9 mouse cellular contexts compared by ENCODE assay signal in the genomic region with DNA sequence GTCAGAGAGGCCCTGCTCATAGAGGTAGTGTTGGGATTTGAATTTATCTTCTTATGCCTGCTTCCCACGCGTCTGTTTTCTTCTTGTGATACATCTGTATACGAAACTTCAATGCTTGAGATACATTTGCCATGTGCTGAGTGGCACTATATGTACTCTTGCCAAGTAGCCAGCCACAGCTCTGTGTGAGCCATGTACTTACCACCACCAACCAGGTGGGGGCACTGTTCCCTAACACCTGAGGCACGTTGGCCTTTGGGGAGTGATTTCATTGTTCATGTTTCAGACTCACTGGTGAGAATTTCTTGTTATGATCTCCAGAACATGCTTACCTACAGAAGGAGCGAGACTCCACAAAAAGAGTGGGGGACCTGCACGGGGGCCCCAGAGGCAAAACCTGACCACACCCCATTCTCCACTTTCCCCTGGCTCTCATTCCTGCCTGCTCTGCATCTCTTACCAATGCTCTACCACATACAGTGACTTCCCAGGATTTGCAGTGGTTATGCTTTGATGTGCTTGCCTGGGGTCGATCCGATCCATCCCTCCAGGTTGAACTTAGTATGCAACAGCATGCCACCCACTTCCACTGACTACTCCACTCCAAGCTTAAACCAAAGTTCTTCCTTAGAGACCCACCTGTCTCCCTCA. TPM values are rescaled to one million over a fixed set of nuclear protein-coding genes. Genes with fewer than 3 reads are reported as not detected.
A peak's percentile ranks its signal among the peaks of the same experiment; 100 is the strongest.
DNase-seq lines count a peak whose midpoint lies in the region; ATAC-seq and TF ChIP-seq lines count a peak whose summit lies in the region.
"Had no signal": no experiment of that assay in that cellular context is flagged by ENCODE, and none has a peak within 500 bp of the region (broad histone marks: within the 10 kb centered on the region; RNA-seq: fewer than 3 reads in every experiment).

No protein-coding gene starts in this region.

- H3K4me3 ChIP-seq in hindbrain, postnatal 0 days (ENCODE audit: low read length): no peak overlapping the region
- no peak overlapping the region for H3K4me3 ChIP-seq in midbrain, embryonic 11.5 days (ENCODE audit: low read depth, low read length)
- H3K4me3 ChIP-seq: myocyte had no signal

- no peaks in the 10 kb centered on the region for H3K36me3 ChIP-seq in hindbrain, postnatal 0 days (ENCODE audit: insufficient read depth, low read length)
- H3K36me3 ChIP-seq in midbrain, embryonic 11.5 days (ENCODE audit: control insufficient read depth, insufficient read depth, low read length): no peaks in the 10 kb centered on the region

- no peaks in the 10 kb centered on the region for H3K27me3 ChIP-seq in hindbrain, postnatal 0 days (ENCODE audit: insufficient read depth, low read length)
- H3K27me3 ChIP-seq in midbrain, embryonic 11.5 days (ENCODE audit: control insufficient read depth, insufficient read depth, low read length): no peaks in the 10 kb centered on the region

- WGBS in hindbrain, postnatal 0 days: 20% methylated on average over 8 of the region's 8 CpGs
- 21% methylated on average over 8 of the region's 8 CpGs for WGBS in midbrain, embryonic 11.5 days

- peak; percentile 98 for TF ChIP-seq CTCF in hindbrain, postnatal 0 days (IDR thresholded peaks at IDR 0.05; ENCODE audit: low read depth)

- 0 out of 2 replicates have a peak, but pooled peaks cover 3% of the 10 kb centered on the region for H3K4me1 ChIP-seq in hindbrain, postnatal 0 days (ENCODE audit: insufficient read depth, low read length)
- H3K4me1 ChIP-seq in midbrain, embryonic 11.5 days (ENCODE audit: control insufficient read depth, insufficient read depth, low read length): peaks cover 4% of the 10 kb centered on the region; the same call in 1 of the 2 replicates

- H3K27ac ChIP-seq in hindbrain, postnatal 0 days: no peak overlapping the region
- no peak overlapping the region for H3K27ac ChIP-seq in midbrain, embryonic 11.5 days (ENCODE audit: low read depth, low read length)

- no peaks in the 10 kb centered on the region for H3K9me3 ChIP-seq in hindbrain, postnatal 0 days (ENCODE audit: low read length)
- H3K9me3 ChIP-seq in midbrain, embryonic 11.5 days (ENCODE audit: control insufficient read depth, low read length): no peaks in the 10 kb centered on the region

- peak; percentile 79 for DNase-seq in ZHBTc4 (ENCODE audit: low read depth, low spot score)
- peak; percentile 83 for DNase-seq in cerebellum, adult 9-11 months
- DNase-seq in frontal cortex, postnatal 10 days (ENCODE audit: low spot score in 2 of 2): peak; percentile 51 to 72
- peak; percentile 88 for DNase-seq in hindbrain, postnatal 0 days (ENCODE audit: low spot score)
- peak; percentile 39 to 65 for DNase-seq in left cerebral cortex, adult 8-10 months (ENCODE audit: low spot score in 2 of 2)
- DNase-seq in midbrain, embryonic 11.5 days (ENCODE audit: low spot score, missing footprints): peak; percentile 97
- peak; percentile 87 for DNase-seq in right cerebral cortex, postnatal 4 days
- DNase-seq in urinary bladder, postnatal 4 days (ENCODE audit: low spot score in 2 of 2): peak; percentile 62 to 85

- peak; percentile 70 for ATAC-seq in hindbrain, postnatal 0 days
- peak; percentile 40; the same call in 1 of the 2 replicates for ATAC-seq in midbrain, embryonic 11.5 days (ENCODE audit: low FRiP score)

- no peak overlapping the region for H3K4me2 ChIP-seq in hindbrain, postnatal 0 days (ENCODE audit: low read depth, low read length)
- no peak overlapping the region for H3K4me2 ChIP-seq in midbrain, embryonic 11.5 days

- no peak overlapping the region for H3K9ac ChIP-seq in hindbrain, postnatal 0 days (replicated peaks; ENCODE audit: low read length)
- no peak overlapping the region for H3K9ac ChIP-seq in midbrain, embryonic 11.5 days (ENCODE audit: low read length)

RNA-seq across cellular contexts. Expression of gene Spp2, which starts 18.0 kb away (rescaled TPM):
- total RNA-seq in hindbrain, postnatal 0 days (2014; rRNA removed): not detected in 2 replicates
- 0.26 and 0.48 TPM in 2 replicates for polyA plus RNA-seq in hindbrain, postnatal 0 days (2015; fragmentation: Nextera tagmentation; extraction: Ambion mirVana)
- not detected for total RNA-seq in left cerebral cortex, adult 8-10 months (2022)
- not detected in 2 replicates for polyA plus RNA-seq in midbrain, embryonic 11.5 days (2014; fragmentation: Nextera tagmentation; extraction: Ambion mirVana)
- polyA plus RNA-seq: myocyte had no signal
